Mouse (Mus musculus): ENCODE results near the gene Apof. TPM values are rescaled to one million over a fixed set of nuclear protein-coding genes. Genes with fewer than 3 reads are reported as not detected.
"Not testable (repeated sequence)": the region's sequence is repeated elsewhere in the genome, so short reads cannot be mapped to it uniquely, and the experiment has no call there.

The Apof gene
- total RNA-seq, 4 experiments from 2014 or later, result 0.30 TPM; not detected in 3

DNA sequence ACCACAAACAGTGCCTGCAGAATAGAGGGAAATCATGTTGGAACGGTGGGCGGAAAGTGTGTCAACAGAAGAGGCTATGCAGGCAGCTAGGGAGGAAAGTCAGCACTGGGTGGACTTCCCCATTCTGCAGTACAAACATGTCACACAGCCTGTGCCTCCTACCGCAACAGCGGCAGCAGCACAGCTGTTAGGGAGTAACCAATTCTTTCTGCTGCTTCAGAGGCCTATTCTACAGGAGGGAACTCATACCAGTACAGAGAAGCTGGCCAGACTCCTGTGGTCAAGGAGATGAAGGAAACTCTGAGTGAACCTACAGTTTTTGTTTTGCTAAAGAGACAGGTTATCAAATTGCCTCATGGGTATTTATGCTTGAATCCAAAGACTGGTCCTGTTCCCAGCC is 9.5 kb upstream of the Apof start:
- no peak for DNase-seq (ENCODE audit: low spot score in 2 of 2)

DNA sequence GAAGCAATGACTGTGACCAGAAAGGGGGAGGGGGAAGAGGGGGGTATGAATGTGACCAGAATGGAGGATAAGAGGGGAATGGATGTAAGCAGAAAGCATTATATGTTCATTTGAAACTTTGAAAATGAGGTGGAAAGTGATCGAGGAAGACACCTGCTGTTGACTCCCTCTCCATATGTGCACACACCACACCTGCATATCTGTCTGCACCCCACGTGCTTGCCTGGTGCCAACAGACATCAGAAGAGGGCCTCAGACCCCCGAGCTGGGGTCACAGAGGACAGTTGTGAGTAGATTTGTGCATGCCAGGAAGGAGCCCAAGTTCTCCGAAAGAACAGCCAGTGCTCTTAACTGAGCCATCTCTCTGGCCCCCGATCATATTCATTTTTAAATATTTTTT is 8.5 kb upstream of the Apof start:
- no peak for DNase-seq (ENCODE audit: low spot score in 2 of 2)

DNA sequence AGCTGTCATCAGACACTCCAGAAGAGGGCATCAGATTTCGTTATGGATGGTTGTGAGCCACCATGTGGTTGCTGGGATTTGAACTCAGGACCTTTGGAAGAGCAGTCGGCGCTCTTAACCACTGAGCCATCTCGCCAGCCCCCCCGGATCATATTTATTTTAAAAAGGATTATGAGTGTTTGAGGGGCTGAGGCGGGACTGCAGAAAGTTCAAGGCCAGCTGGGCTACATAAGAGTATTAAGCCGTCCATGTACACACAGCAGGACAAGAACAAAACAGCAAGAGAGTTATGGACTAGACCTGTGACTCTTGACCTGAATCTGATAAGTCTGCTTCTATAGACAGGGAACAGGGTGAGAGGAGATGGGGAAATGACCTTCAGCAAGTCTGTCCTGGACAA is 8.1 kb upstream of the Apof start:
- not testable (repeated sequence) for DNase-seq (ENCODE audit: low spot score in 2 of 2)

DNA sequence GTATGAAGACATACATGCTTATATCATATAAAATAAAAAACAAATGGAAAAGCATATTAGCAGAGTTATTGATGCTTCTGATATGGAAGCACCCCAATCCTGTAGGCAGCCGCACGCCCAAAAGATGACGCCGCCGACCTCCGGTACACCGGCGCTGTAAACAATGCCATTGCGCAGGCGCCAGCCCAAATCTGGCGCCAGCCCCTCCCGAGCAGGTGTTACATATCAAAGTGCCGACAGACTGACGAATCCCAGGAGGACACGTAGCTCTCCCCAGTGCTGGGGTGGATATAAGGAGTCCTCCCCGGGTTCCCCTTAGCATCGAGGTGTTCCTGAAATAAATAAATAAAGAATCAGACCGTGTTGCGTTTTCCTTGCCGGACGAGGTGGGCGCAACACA is 6.2 kb upstream of the Apof start:
- no peak for DNase-seq (ENCODE audit: low spot score in 2 of 2)

DNA sequence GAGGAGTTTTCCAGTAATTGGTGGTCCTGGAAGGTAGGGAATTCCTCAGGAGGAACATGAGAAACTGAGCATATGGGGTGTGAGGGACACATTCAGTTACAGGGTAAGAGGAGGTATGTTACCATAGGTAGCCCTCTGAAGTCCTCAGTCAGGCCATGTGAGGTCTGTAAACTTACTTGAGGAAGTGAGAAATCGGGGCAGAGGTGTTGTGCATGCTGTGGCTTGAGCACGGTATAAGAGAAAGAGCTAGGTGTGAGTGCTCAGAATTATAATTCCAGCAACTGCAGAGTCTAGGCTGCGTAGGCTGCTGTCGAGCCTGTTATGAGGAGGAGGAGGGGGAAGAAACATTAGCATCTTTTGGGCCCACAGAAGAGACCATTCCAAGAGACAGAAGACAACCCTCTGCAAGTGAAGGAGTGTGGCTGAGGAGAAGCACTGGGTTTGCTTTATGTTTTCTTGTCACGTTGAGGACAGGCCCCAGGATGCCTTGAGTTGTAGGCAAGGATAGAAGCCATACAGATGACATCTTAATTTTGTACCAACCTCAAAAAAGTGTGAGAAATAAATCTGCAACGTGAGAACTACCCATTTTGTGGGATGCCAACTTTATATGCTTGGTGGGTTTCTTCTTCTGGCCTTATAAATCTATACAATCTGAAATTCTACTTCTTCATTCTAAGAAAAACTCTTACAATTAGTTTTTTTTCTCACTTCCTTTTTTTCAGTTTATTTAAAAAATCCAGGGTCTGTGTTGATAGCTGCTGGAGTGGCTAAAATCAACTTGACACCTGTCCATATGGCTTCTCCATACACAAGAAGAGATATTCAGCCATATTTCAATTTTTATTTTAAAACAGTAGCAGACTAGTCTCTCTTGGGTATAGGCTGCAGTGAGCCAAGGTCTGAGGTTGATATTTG is 4.8 kb upstream of the Apof start:
- DNase-seq (ENCODE audit: low spot score in 2 of 2), result no peak

DNA sequence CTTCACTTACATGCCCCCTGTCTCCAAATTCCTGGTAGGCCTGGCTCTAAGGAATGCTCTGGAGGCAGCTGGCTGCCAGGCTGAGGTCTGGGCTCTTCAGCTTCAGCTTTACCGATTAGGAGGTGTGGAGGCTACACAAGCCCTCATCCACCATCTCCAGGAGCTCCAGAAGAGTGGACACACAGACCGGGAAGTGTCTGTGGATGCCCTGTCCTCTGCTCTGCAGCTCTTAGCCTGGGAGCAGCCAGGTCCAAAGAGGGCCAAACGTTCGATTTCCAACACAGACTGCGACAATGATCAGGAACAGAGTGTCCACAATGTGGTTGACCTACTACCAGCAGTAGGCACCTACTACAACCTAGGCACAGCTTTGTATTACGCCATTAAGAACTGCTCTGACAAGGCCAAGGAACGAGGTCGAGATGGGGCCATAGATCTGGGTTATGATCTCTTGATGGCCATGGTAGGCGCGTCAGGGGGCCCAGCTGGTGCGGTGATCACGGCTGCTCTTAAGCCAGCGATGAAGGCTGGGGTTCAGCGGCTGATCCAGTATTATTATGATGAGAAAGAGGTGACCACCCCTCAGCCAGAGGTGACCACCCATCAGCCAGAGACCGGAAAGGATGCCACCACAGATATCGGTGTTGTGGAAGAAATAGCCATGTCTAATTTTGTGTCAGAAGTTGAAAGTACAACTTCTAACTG is 887 bp downstream of the Apof start:
- no peak for DNase-seq (ENCODE audit: low spot score in 2 of 2)

DNA sequence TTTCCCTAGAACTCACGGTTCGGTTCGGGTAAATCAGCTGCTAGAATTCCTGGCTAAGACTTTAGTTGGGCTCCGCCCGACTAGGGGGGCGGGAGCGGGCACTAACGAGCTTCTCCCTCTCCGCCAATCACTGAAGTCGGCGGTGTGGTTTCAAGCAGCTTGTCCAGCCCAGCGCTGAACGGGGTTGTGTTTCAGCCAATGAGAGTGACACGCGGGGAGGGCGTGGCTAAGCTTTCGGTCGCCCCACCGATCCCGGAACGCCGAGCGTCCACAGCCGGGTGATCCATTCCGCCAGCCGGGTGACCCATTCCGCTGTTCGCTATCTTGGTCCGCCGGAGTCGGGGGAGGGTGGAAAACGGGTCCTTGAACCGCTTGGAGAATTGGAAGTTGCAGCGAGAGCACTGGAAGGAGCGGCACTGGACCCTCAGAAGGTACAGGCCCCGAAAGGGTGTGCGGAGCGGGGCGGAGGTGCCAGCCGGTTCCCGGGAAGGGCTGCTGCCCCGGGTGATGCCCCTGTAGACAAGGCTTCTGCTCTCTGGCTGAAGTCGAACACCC is 1.9 kb downstream of the Apof start, which contains the start of gene Stat2:
Gene Stat2, plus strand, starts transcription at position 273 of the 555 bp plus-strand sequence.
- peak; percentile 85 to 98 for DNase-seq (ENCODE audit: low spot score in 2 of 2)

DNA sequence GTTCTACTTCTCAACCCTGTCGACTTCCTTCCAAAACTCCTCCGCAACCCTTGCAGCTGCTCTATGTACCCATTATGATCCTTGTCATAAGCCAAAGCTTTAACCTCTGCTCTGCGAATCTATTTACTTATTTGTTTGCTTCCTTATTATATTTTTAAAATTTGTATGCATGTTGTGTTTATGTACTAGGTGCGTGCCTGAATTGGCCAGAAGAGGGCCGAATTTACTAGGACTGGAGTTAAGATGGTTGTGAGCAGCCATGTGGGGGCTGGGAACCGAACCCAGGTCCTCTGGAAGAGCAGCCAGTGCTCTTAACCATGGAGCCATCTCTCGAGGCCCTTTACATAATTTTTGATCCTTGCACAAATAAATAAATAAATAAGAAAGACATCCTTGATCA is 2.4 kb downstream of the Apof start:
- DNase-seq (ENCODE audit: low spot score in 2 of 2), result no peak

DNA sequence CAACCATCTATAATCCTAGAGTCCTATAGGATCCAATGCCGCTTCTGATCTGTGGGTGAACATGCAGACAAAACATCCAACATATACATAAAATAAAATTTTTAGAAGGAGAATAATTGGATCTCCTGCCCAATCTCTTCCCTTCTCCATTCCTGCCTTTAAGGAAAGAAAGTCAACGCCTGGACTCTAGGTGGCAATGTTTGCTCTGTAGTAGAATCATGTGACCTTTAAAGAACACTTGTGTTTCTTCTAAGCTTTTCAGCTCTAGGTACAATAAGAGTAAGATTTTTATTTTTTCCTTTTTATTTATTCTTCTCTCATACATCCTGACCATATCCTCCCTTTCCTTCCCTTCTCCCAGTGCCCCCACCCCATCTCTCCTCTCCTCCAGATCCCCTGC is 3.4 kb downstream of the Apof start:
- no peak for DNase-seq (ENCODE audit: low spot score in 2 of 2)

DNA sequence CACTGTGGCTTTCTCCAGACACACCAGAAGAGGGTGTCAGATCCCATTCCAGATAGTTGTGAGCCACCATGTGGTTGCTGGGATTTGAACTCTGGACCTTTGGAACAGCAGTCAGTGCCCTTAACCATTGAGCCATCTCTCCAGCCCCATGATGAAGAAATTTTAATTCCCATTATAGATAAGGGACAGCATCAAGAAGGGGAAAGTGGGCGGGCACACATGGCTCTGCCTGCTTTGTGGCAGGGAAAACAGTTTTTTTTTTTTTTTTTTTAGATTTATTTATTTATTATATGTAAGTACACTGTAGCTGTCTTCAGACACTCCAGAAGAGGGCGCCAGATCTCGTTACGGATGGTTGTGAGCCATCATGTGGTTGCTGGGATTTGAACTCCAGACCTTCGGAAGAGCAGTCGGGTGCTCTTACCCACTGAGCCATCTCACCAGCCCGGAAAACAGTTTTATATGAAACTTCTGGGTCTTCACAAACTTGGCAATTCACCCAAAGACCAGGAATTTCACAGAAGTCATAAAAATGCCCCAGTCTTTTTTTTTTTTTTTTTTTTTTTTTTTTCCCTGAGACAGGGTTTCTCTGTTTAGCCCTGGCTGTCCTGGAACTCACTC is 4.5 kb downstream of the Apof start:
- not testable (repeated sequence) for DNase-seq (ENCODE audit: low spot score in 2 of 2)

DNA sequence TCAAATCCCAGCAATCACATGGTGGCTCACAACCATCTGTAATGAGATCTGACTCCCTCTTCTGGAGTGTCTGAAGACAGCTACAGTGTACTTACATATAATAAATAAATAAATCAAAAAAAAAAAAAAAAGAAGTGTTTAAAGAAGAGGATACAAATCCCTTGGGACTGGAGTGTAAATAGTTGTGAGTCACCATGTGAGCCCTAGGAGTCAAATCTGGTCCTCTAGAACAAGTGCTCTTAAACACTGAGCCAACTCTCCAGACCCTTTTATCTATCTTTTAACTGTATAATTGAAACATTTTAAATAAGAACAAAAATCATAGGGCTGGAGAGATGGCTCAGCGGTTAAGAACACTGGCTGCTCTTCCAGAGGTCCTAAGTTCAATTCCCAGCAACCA is 6.9 kb downstream of the Apof start:
- not testable (repeated sequence) for DNase-seq (ENCODE audit: low spot score in 2 of 2)

DNA sequence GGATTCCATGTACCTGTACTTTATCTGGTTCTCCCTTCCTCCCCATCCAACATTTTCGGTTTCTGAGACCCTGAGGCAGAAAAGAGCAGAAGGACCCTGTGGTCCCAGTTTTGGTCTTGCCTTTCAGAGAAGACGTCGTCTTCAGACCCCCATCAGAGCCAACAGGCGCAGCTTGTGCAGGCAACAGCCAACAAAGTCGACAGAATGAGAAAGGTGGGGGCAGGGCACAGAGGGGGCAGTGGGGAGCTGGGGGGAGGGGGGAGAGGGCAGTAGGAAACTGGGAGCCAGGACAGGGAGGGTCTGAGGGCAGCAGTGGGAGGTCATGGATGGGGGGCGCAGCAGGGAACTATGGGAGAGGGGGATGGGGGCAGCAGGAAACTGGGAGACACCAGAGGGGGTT is 9.7 kb downstream of the Apof start:
- DNase-seq (ENCODE audit: low spot score in 2 of 2), result no peak

DNA sequence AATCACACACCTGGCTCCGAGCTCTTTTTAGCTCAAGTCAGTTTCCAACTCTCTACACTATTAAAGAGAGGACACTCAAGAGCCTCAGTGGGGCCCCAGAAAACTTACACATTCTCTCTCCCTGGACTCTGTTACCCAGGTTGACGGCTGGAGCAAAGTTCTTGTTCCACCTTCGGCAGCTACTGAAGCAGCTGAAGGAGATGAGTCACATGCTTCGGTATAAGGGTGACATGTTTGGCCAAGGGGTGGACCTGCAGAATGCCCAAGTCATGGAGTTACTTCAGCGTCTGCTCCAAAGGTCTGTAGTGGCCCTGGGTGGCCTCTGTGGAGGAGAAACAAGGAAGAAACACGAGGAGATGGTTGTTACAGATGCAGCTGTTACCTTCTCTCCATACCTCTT is 12.5 kb downstream of the Apof start:
- no peak for DNase-seq (ENCODE audit: low spot score in 2 of 2)

DNA sequence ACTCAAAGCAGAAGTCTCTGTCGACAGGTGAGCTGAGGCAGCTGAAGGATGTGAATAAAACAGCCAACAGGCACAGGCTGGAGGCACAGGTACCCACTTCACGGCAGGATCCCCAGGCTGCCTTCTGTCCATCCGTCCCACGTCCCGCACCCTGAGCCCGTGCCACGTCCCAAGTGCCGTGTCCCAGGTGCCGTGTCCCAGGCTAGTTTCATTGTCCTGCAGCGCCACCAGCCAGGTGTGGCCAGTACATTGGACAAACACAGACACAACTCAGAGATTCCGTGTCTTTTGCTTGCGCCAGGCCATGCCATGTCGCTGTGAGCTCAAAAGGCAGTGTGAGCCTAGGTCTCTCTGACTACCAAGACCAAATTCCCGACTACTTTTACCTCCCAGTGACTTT is 13.2 kb downstream of the Apof start:
- no peak for DNase-seq (ENCODE audit: low spot score in 2 of 2)

DNA sequence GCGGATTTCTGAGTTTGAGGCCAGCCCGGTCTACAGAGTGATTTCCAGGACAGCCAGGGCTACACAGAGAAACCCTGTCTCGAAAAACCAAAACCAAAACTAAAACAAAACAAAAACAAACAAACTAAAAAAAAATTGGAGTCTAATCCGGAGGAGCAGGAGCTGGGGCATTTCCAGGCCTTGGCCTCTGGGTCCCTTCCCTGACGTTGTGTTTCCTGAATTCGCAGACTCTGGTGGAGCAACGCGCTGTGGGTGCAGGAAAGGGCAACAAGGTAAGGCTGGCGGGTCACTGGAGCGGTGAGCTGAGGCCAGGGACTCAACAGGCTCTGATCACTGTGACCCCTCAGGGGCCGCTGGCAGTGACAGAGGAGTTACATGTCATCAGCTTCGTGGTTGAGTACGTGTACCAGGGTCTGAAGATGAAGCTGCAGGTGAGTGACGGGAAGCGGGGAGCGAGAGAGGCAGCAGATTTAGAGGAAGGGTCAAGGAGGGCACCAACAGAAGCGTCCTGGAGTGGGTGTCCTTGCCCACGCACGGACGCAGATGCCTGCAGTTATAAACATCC is 14.5 kb downstream of the Apof start:
- no peak for DNase-seq (ENCODE audit: low spot score in 2 of 2)

DNA sequence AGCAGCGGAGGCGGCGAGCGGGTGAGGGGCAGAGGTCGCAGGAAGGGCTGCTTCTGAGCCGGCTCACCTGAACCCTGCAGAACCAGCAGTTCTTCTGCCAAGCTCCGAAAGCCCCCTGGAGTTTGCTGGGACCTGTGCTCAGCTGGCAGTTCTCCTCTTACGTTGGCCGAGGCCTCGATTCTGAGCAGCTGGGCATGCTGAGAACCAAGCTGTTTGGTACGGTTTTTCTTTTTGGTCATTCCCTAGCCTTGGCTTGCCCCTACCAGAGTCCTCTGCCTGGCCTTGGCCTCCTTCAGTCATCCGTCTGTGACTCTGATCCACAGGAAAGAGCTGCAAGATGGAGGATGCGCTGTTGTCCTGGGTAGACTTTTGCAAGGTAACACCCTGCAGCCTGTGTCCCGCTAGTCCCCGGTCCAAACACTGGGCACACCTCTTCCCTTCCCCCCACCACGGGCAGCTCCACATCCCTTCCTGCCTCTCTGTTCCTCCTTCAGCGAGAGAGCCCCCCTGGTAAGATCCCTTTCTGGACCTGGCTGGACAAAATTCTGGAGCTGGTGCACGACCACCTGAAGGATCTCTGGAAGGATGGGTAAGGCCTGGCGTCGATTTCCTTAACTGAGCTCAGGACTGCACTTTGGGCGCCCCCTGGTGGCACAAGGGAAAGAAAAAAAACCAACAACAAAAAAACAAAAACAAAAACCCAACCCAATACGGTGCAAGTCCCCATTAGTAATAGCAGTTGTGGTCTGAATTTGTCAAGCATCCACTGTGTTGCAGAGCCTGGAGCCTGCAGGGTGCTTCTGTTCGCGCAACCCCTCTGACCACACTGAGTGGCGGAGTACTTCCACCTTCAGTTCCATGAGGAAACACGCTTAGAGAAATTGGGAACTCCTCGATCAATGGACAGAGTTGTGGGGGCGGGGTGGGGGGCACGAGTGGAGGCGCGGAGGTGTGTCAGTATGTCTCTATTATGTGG is 15.4 kb downstream of the Apof start:
- DNase-seq (ENCODE audit: low spot score in 2 of 2), result peak in 1 of 2 experiments; percentile 48

DNA sequence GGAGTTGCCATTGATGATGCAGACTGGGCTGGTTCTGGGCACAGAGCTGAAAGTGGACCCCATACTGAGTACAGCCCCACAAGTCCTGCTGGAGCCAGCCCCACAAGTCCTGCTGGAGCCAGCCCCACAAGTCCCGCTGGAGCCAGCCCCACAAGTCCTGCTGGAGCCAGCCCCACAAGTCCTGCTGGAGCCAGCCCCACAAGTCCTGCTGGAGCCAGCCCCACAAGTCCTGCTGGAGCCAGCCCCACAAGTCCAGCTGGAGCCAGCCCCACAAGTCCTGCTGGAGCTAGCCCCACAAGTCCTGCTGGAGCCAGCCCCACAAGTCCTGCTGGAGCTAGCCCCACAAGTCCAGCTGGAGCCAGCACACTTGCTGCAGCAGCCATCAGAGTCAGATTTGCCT is 22.1 kb downstream of the Apof start:
- DNase-seq (ENCODE audit: low spot score in 2 of 2), result not testable (repeated sequence)

DNA sequence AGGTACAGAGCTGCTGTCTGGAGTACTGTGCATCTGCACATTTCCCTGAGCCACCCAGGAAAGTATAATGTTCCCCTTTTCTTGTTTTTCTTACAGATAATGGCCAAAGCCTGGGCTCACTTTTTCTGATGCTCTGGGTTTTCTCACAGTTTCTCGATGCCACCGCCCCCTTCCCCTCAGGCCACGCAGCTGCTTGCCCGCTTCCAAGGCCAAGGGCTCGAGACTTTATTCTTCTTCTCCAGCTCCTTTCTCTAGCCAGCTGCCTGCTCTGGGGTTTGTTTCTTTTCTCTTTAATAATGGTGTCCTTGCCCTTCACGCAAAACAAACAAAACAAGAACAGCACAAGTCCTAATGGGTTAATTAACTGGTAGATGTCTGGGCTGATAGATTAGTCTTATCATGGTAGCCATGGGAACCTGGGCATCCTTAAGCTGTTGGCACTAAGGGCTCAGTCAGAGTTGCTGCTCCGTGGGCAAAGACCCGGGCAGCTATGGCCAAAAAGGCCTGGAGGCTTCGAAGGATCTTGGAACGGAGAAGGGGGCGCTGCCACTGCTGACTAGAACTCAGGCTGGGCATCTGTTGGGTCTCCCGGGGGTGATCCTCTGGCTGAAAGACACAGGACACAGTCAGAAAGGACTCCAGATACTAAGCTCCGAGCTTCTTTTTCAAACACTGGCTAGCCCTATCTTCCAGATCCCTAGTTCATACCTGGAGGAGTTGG is 28.1 kb downstream of the Apof start:
- no peak for DNase-seq (ENCODE audit: low spot score in 2 of 2)

DNA sequence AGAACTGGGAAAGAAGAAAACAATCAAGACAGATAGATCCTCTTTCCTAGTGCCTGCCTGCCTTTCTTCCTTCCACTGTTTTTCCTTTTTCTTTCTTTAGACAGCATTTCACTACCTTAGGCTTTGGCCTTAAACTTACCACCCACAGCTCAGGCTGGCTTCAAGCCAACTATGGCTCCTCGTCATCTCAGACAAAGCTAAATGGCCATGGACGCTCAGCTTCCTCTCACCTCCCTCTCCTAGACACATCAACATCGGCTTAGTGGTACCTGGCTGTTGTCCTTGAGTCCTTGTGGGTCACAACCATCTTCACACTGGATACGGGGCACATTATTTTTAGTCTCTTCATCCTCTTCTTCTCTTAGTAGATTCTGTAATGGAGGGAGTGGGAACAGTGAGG is 28.8 kb downstream of the Apof start:
- DNase-seq (ENCODE audit: low spot score in 2 of 2), result no peak

DNA sequence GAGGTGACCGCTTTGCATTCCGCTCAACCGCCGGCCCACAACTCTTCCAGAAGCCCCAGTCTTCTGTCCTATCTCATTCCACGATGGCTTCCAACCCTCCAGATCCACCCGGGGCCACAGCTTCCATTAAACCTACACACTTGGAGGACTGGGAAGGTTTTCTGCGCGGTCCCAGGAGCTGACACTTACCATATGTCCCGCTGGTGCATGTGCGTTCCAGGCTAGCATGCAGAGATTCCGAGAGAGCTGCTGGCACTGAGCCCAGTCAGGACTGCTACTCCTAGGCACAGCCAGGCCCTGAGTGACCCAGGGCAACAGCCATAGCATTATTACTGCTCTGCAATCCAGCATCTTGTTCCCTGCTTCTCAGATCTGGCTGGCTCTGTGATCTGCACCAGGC is 29.2 kb downstream of the Apof start:
- DNase-seq (ENCODE audit: low spot score in 2 of 2), result no peak

Measured in left cerebral cortex, adult 8-10 months (tissue).